Mouse (Mus musculus): ENCODE results near the gene Galnt7.

The Galnt7 gene

DNA sequence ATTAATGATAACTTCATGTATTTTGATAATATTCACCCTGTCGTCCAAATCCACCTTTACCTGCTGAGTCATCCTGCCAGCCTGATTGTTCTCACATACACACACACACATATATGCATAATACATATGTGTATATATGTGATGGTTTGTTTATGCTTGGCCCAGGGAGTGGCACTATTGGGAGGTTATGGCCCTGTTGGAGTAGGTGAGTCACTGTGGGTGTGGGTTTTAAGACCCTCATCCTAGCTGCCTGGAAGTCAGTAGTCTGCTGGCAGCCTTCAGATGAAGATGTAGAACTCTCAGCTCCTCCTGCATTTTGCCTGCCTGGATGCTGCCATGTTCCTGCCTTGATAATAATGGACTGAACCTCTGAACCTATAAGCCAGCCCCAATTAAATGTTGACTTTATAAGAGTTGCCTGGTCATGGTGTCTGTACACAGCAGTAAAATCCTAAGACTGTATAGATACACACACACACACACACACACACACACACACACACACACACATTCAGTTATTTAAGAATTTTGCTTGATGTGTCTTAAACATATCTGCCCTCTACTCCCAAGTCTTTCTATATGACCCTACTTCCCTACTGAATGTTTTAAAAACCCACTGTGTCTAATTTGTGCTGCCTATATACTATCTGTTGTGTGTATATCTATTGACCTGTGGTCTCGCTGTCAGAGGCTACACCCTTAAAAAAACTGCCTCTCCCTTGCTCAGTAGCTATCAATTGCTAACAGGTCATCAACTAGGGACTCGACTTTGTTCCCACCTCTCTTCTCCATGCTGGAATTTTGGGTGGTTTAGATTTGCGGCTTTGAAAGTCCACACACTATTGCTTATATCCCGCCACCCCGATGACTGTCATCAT is 23.8 kb downstream of the Galnt7 start:
- in situ Hi-C loops (cut with MboI, MseI) = no loop called here

- in situ Hi-C loops (cut with MboI, MseI) = no loop called here
These were observed 24.7 kb downstream of the Galnt7 start for GRCm38 (mm10) chr8:57627946-57628786.

DNA sequence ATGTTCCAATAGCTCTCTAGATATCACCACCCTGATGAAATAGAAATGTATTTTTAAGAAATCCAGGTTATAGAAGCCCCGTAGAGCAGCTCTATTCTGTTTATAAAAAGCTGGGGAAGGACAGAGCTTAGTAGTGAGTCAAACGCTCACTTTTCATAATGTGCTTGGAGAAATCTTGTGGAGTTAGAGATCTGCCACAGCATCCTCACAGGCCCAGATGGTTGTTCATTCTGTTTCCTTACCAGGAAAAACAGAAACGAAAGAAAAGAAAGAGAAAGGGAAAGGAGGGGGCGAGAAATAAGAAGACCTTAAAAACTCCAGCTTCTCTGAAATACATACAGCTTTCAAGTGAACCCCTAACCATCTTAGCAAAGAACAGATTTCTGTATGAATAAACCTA is 28.9 kb downstream of the Galnt7 start:
- in situ Hi-C loops (cut with MboI, MseI) = no loop called here

GRCm38 (mm10) chr8:57623051-57623450 is 29.8 kb downstream of the Galnt7 start:
- in situ Hi-C loops (cut with MboI, MseI) = no loop called here

- in situ Hi-C loops (cut with MboI, MseI) = no loop called here
These were observed 35.9 kb downstream of the Galnt7 start for GRCm38 (mm10) chr8:57616965-57617364.

GRCm38 (mm10) chr8:57615016-57615657 is 37.7 kb downstream of the Galnt7 start:
- in situ Hi-C loops (cut with MboI, MseI) = no loop called here

DNA sequence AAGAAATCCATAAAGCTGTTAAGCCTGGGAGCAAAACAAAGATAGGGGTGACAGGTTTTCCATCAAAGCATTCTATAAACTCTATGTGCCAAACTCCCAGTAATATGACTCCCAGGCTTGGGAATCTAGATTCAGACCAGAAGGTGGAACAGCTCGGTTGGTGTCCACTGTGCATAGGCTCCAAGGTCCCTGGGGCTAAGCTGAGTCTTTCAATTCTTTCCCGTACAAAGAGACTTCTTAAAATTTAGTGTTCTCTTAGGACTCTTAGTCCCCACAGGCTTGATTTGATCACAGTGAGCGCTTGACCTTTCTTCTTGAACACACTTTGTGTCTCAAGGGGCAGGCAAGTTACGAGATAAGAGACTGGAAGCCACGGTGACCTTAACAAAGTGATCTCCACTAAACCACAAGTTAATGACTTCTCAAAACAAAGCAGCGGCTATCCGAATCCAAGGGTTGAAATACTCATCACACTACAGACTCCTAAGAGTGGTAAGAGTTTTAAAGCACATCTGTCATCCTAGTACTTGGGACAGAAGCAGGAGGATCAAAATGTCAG is 41.3 kb downstream of the Galnt7 start:
- in situ Hi-C loops (cut with MboI, MseI) = no loop called here

DNA sequence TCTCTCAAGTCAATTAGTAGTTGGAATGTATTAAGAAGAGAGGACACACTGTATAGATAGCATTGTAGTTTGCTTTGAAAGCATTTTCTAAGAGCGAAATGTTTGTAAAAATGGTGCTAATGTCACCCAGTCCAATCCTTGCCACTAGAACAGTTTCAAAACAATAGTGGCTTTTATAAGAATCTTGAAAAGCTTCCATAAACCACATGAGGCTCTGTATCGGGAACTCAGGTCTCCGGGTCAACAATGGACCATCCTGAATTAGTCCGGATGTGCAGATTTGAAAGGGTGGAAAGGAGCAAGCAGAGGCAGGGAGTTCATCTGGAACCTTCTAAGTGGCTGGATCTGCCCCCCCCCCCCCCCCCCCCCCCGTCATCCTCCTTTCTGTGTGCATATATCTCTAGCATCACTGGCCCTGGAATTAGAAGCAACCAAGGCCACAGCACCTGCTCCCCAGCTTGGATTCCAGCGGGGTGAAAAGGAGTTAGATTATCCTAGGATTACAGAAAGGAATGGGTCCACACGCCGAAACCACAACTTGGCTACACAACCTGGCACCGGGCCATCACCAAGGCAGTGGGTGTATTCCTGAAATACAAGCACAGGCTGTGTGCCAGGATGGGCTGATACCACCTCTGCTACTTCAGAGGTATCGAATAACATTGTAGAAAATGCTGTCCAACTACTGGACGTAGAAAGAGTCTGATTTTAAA is 42.0 kb downstream of the Galnt7 start:
- in situ Hi-C loops (cut with MboI, MseI) = no loop called here

DNA sequence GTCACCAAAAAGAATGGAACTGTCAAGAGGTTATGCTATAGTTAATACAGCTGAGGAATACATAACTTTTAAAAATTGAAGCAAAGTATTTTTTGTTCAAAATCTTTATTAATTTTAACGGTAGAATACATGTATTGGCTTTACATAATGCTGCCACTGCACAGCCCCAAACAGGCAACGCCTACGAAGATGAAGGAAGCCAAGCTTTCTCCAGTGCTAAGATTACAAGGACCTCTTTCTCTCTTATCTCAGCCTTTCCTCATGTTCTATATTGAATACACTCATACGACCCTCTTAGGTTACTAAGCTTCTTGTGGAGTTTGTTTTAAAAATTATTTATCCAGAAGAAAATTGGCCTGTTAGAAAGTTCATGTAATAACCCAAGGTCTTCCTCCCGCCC is 50.3 kb downstream of the Galnt7 start:
- in situ Hi-C loops (cut with MboI, MseI) = no loop called here

GRCm38 (mm10) chr8:57601987-57602418 is 50.8 kb downstream of the Galnt7 start:
- in situ Hi-C loops (cut with MboI, MseI) = no loop called here

DNA sequence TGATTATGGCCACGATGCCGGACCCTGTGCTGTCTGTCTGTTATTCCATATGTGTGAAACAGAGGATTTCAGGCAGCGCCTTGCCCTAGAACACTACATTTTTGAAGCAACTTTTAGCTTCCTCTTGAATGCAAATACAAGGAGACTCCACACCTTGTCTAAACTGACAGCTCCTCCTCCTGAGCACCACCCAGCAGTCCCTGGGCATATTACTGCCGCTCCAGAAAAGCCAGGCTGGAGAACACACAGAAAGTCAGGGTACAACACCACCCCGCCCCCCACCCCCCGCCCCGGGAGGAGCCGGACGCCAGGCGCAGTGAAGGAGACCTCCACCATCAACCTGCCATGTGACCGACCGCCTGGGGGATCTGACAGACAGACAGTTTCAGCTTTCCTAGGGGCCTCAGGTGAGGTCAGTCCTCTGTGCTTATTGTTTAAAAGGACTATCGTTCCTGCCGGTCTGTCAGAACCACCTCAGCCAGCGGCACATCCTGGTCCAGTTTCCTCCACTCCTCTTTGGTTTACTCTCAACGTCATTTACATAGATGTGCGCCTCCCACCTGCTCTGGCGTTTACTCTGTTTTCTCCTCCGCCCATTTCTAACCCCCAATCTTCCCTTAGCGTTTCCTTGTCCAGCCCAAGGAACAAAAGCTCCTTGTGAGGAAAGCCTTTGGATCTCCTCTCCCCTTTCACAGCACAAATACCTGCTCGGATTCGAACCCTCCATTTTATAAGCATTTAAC is 52.8 kb downstream of the Galnt7 start:
- in situ Hi-C loops (cut with MboI, MseI) = no loop called here

DNA sequence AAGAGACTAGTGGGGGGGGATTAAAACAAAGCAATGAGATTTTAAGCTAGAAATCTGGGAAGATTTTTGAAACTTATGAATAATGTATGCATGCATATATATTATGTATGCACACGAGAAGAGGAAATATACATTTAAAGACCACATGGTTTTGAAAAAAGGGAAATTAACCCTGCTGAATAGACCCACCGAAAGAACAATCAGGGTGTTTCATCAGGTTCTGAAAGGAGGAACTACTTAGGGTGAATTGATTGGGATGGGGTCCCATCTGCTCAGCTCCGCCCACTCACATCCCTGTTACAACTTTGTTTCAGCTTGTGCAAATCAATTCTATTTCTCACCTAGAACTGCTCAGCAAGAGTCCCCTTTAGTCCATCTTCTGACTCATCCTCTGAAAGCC is 57.0 kb downstream of the Galnt7 start:
- in situ Hi-C loops (cut with MboI, MseI) = no loop called here

- in situ Hi-C loops (cut with MboI, MseI) = no loop called here
These were observed 58.5 kb downstream of the Galnt7 start for GRCm38 (mm10) chr8:57594175-57594885.

DNA sequence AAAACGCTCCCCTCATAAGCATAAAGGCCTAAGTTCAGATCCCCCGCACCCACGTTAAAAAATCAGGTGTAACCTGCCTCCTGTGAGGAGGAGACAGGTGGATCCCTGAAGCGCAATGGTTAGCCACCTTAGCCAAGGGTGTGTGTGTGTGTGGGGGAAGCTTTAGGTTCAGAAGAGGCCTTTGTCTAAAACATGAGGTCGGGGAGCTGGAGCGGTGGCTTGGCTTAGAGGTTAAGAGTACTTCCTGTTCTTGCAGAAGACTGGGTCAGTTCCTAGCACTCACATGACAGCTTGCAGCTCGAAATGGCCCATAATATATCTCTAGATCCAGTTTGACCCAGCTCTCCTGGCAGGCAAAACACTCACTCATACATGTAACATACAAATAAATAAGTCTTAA is 60.2 kb downstream of the Galnt7 start:
- in situ Hi-C loops (cut with MboI, MseI) = no loop called here

DNA sequence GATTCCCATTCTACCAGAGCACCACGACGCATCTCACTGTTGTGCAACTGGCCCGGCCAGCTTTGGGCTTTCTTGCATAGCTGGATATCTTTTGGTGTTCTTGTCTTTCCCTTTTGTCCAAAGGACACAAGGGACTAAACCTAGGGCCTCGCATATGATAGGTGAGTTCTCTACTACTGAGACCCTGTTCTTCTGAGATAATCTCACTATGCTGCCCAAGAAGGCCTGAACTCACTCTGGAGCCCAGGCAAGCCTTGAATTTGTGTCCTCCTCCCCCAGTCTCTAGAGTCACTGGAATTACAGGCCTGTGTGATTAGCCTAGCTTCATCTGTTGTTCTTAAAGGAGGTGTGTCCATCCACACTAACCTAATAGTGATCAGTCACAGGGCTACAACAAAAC is 61.2 kb downstream of the Galnt7 start:
- in situ Hi-C loops (cut with MboI, MseI) = no loop called here

- in situ Hi-C loops (cut with MboI, MseI) = no loop called here
These were observed 62.8 kb downstream of the Galnt7 start for GRCm38 (mm10) chr8:57590015-57590414.

- in situ Hi-C loops (cut with MboI, MseI) = no loop called here
These were observed 63.7 kb downstream of the Galnt7 start for GRCm38 (mm10) chr8:57589176-57589575.

DNA sequence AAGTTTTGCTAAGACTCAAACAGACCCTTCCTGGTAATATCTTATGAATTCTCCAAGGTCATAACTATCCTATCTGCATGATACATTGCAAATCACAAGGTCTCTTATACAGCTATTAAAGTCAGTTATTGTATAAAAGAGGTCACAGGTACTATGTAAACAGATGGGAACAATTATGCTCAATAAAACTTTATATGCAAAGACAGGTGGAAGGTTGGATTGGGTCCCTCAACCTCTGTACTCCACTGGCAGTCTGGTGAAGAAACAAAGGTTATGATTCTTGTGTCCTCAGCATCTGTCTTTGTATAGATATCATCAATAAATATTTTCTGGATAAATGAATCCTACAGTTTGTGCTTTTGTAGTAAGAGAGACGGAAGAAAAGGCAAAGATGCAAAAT is 64.2 kb downstream of the Galnt7 start:
- in situ Hi-C loops (cut with MboI, MseI) = no loop called here

DNA sequence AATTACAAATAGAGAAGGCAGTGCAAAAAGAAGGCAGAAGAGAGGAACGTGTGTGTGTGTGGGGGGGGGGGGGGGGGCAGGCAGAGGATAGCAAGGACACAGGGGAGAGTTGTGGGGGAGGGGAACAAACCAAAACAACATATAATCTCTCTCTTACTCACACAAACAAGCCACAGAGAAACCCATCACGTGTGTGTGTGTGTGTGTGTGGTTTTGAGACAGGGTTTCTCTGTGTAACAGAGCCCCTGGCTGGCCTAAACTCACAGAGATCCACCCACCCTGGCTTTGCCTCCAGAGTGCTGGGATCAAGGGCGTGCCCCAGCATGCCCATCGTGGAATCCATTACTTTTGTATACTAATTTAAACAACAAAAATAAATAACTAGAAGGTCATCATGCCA is 66.2 kb downstream of the Galnt7 start:
- in situ Hi-C loops (cut with MboI, MseI) = no loop called here

- in situ Hi-C loops (cut with MboI, MseI) = no loop called here
These were observed 67.0 kb downstream of the Galnt7 start for GRCm38 (mm10) chr8:57585831-57586230.
